Mouse (Mus musculus): Measurements from ENCODE around the gene Fanca. TPM values are rescaled to one million over a fixed set of nuclear protein-coding genes. Genes with fewer than 3 reads are reported as not detected.
"Not testable (repeated sequence)": the region's sequence is repeated elsewhere in the genome, so short reads cannot be mapped to it uniquely, and the experiment has no call there.

Gene Fanca
- polyA plus RNA-seq, 1 experiment from 2014 or later = 14.0 TPM

GRCm38 (mm10) chr8:123257593-123257992 lies 60.8 kb downstream of the Fanca start:
- not testable (repeated sequence) for H3K9ac ChIP-seq (replicated peaks); H3K4me2 ChIP-seq (replicated peaks); H3K27me3 ChIP-seq; H3K9me3 ChIP-seq; H3K27ac ChIP-seq; ATAC-seq; H3K4me3 ChIP-seq (replicated peaks)
- 90% methylated on average over 7 of the region's 8 CpGs for WGBS
- Histone ChIP-seq H3K4me1 (replicated peaks) (peaks cover 33% of the 10 kb centered on the region), H3K36me3 (peaks cover 56% of the 10 kb centered on the region)

- no peak overlapping the region for H3K9ac ChIP-seq (replicated peaks)
- 79% methylated on average over 3 of the region's 3 CpGs for WGBS
Measured at GRCm38 (mm10) chr8:123257114-123257513, 61.3 kb downstream of the Fanca start.

GRCm38 (mm10) chr8:123255170-123255569 lies 63.2 kb downstream of the Fanca start:
- WGBS = 66% methylated on average over 6 of the region's 6 CpGs
- no peak for ATAC-seq
- peaks cover 62% of the 10 kb centered on the region for H3K36me3 ChIP-seq
- H3K27ac ChIP-seq = no peak overlapping the region
- H3K4me2 ChIP-seq (replicated peaks) = peak overlapping the region; percentile 99
- peak overlapping the region; percentile 99 for H3K4me3 ChIP-seq (replicated peaks)
- H3K27me3 ChIP-seq = no peaks in the 10 kb centered on the region
- H3K9ac ChIP-seq (replicated peaks) = peak overlapping the region; percentile 96
- peaks cover 36% of the 10 kb centered on the region for H3K4me1 ChIP-seq (replicated peaks)
- H3K9me3 ChIP-seq = no peaks in the 10 kb centered on the region

More at GRCm38 (mm10) chr8:123257114-123257513, 61.3 kb downstream of the Fanca start:
- H3K36me3 ChIP-seq = peaks cover 57% of the 10 kb centered on the region
- H3K27ac ChIP-seq = no peak overlapping the region
- H3K9me3 ChIP-seq = no peaks in the 10 kb centered on the region
- ATAC-seq = no peak
- no peak overlapping the region for H3K4me3 ChIP-seq (replicated peaks)
- H3K27me3 ChIP-seq = no peaks in the 10 kb centered on the region
- H3K4me1 ChIP-seq (replicated peaks) = peaks cover 36% of the 10 kb centered on the region
- H3K4me2 ChIP-seq (replicated peaks) = no peak overlapping the region

GRCm38 (mm10) chr8:123254099-123254885 lies 64.1 kb downstream of the Fanca start, which contains the start of the genes Zfp276 and Vps9d1:
Gene Zfp276 (plus strand): TSS chr8:123254195.
Gene Vps9d1 (minus strand): TSS chr8:123254348.
- H3K36me3 ChIP-seq = peaks cover 62% of the 10 kb centered on the region
- WGBS = under 1% methylated on average over 73 of the region's 99 CpGs

GRCm38 (mm10) chr8:123253451-123254098 lies 64.8 kb downstream of the Fanca start:
- WGBS = 1% methylated on average over 40 of the region's 40 CpGs
- Histone ChIP-seq H3K9ac (replicated peaks) (peak overlapping the region; percentile 96), H3K9me3 (no peaks in the 10 kb centered on the region), H3K27ac (peak overlapping the region; percentile 89), H3K4me3 (replicated peaks) (peak overlapping the region; percentile 99), H3K36me3 (peaks cover 62% of the 10 kb centered on the region), H3K27me3 (no peaks in the 10 kb centered on the region), H3K4me2 (replicated peaks) (peak overlapping the region; percentile 99), H3K4me1 (replicated peaks) (peaks cover 36% of the 10 kb centered on the region)
- peak; percentile 65 for ATAC-seq

More at GRCm38 (mm10) chr8:123254099-123254885, 64.1 kb downstream of the Fanca start, which contains the start of the genes Zfp276 and Vps9d1:
- H3K4me3 ChIP-seq (replicated peaks) = peak within 1 kb of the TSS; percentile 99
- no peaks in the 10 kb centered on the region for H3K27me3 ChIP-seq
- ATAC-seq = peak; percentile 97
- peaks cover 36% of the 10 kb centered on the region for H3K4me1 ChIP-seq (replicated peaks)
- peak within 1 kb of the TSS; percentile 96 for H3K9ac ChIP-seq (replicated peaks)
- peak within 1 kb of the TSS; percentile 99 for H3K4me2 ChIP-seq (replicated peaks)
- H3K9me3 ChIP-seq = no peaks in the 10 kb centered on the region
- peak within 1 kb of the TSS; percentile 89 for H3K27ac ChIP-seq

- WGBS = 74% methylated on average over 4 of the region's 4 CpGs
- Histone ChIP-seq H3K4me2 (replicated peaks) (peak overlapping the region; percentile 99), H3K4me3 (replicated peaks) (peak overlapping the region; percentile 99), H3K27ac (no peak overlapping the region), H3K36me3 (peaks cover 62% of the 10 kb centered on the region), H3K4me1 (replicated peaks) (peaks cover 36% of the 10 kb centered on the region), H3K9me3 (no peaks in the 10 kb centered on the region), H3K27me3 (no peaks in the 10 kb centered on the region), H3K9ac (replicated peaks) (peak overlapping the region; percentile 96)
- ATAC-seq = no peak
Measured at GRCm38 (mm10) chr8:123252925-123253324, 65.5 kb downstream of the Fanca start.

GRCm38 (mm10) chr8:123250940-123251339 lies 67.4 kb downstream of the Fanca start:
- 98% methylated on average over 5 of the region's 5 CpGs for WGBS

GRCm38 (mm10) chr8:123248596-123248995 lies 69.8 kb downstream of the Fanca start:
- 96% methylated on average over 8 of the region's 8 CpGs for WGBS

More at GRCm38 (mm10) chr8:123250940-123251339, 67.4 kb downstream of the Fanca start:
- Histone ChIP-seq H3K27ac (no peak overlapping the region), H3K9ac (replicated peaks) (no peak overlapping the region), H3K4me1 (replicated peaks) (peaks cover 24% of the 10 kb centered on the region), H3K36me3 (peaks cover 63% of the 10 kb centered on the region), H3K9me3 (no peaks in the 10 kb centered on the region), H3K4me2 (replicated peaks) (no peak overlapping the region), H3K27me3 (no peaks in the 10 kb centered on the region), H3K4me3 (replicated peaks) (no peak overlapping the region)
- no peak for ATAC-seq

GRCm38 (mm10) chr8:123247748-123248147 lies 70.6 kb downstream of the Fanca start:
- WGBS = 97% methylated on average over 6 of the region's 6 CpGs
- no peak for ATAC-seq
- H3K9ac ChIP-seq (replicated peaks) = no peak overlapping the region
- H3K36me3 ChIP-seq = peaks cover 95% of the 10 kb centered on the region
- H3K27ac ChIP-seq = no peak overlapping the region
- no peaks in the 10 kb centered on the region for H3K9me3 ChIP-seq
- H3K4me2 ChIP-seq (replicated peaks) = no peak overlapping the region
- no peak overlapping the region for H3K4me3 ChIP-seq (replicated peaks)
- H3K4me1 ChIP-seq (replicated peaks) = peaks cover 4% of the 10 kb centered on the region
- no peaks in the 10 kb centered on the region for H3K27me3 ChIP-seq

More at GRCm38 (mm10) chr8:123248596-123248995, 69.8 kb downstream of the Fanca start:
- H3K4me1 ChIP-seq (replicated peaks) = peaks cover 11% of the 10 kb centered on the region
- H3K36me3 ChIP-seq = peaks cover 86% of the 10 kb centered on the region
- H3K9me3 ChIP-seq = no peaks in the 10 kb centered on the region
- no peak for ATAC-seq
- no peak overlapping the region for H3K27ac ChIP-seq
- no peak overlapping the region for H3K4me2 ChIP-seq (replicated peaks)
- no peak overlapping the region for H3K9ac ChIP-seq (replicated peaks)
- no peaks in the 10 kb centered on the region for H3K27me3 ChIP-seq
- no peak overlapping the region for H3K4me3 ChIP-seq (replicated peaks)

- H3K9me3 ChIP-seq = no peaks in the 10 kb centered on the region
- peaks cover 93% of the 10 kb centered on the region for H3K36me3 ChIP-seq
- no peak overlapping the region for H3K9ac ChIP-seq (replicated peaks)
- H3K4me1 ChIP-seq (replicated peaks) = no peaks in the 10 kb centered on the region
- no peak overlapping the region for H3K4me3 ChIP-seq (replicated peaks)
- H3K27ac ChIP-seq = no peak overlapping the region
- 93% methylated on average over 12 of the region's 12 CpGs for WGBS
- H3K27me3 ChIP-seq = no peaks in the 10 kb centered on the region
- no peak for ATAC-seq
- no peak overlapping the region for H3K4me2 ChIP-seq (replicated peaks)
Measured at GRCm38 (mm10) chr8:123245543-123245942, 72.8 kb downstream of the Fanca start.

- Histone ChIP-seq H3K36me3 (peaks cover 81% of the 10 kb centered on the region), H3K9ac (replicated peaks) (no peak overlapping the region), H3K4me1 (replicated peaks) (no peaks in the 10 kb centered on the region), H3K4me3 (replicated peaks) (no peak overlapping the region), H3K27ac (no peak overlapping the region), H3K9me3 (no peaks in the 10 kb centered on the region), H3K4me2 (replicated peaks) (no peak overlapping the region), H3K27me3 (no peaks in the 10 kb centered on the region)
- 94% methylated on average over 4 of the region's 4 CpGs for WGBS
- no peak for ATAC-seq
Measured at GRCm38 (mm10) chr8:123244382-123244781, 74.0 kb downstream of the Fanca start.

- Histone ChIP-seq H3K9ac (replicated peaks) (no peak overlapping the region), H3K36me3 (peaks cover 68% of the 10 kb centered on the region), H3K27me3 (no peaks in the 10 kb centered on the region), H3K27ac (no peak overlapping the region), H3K9me3 (no peaks in the 10 kb centered on the region), H3K4me3 (replicated peaks) (no peak overlapping the region), H3K4me2 (replicated peaks) (no peak overlapping the region), H3K4me1 (replicated peaks) (no peaks in the 10 kb centered on the region)
- ATAC-seq = no peak
- WGBS = 70% methylated on average over 11 of the region's 11 CpGs
Measured at GRCm38 (mm10) chr8:123243053-123243452, 75.3 kb downstream of the Fanca start.

All from midbrain, embryonic 13.5 days (tissue).